Mouse (Mus musculus) heart, postnatal 0 days (tissue): ENCODE results near the gene Sf3b4. TPM values are rescaled to one million over a fixed set of nuclear protein-coding genes. Genes with fewer than 3 reads are reported as not detected.
A peak's percentile ranks its signal among the peaks of the same experiment; 100 is the strongest.
"Not testable (repeated sequence)": the region's sequence is repeated elsewhere in the genome, so short reads cannot be mapped to it uniquely, and the experiment has no call there.

Experiments
- ATAC-seq: fragments of 200-750 bp; cut with Nextera tagmentation; 2 replicates; pipeline ENCODE4 v1.8.0; 2017; ENCODE audit warnings: low read depth, moderate number of reproducible peaks, moderate library complexity; ENCODE audit not compliant: insufficient read depth
- DNase-seq: peaks from one replicate; pipeline ENCODE4 v3.0.0-alpha.2; 2016; ENCODE audit warnings: low spot score
- H3K27ac ChIP-seq: fragments of 300-500 bp; sonication (generic); 2 replicates; pipeline ENCODE4 v1.5.1; 2014; ENCODE audit warnings: low read depth, mild to moderate bottlenecking
- H3K27me3 ChIP-seq: fragments of 300-500 bp; sonication (generic); 2 replicates; pipeline ENCODE4 v1.6.1; 2014; ENCODE audit warnings: low read length, mixed read lengths; ENCODE audit not compliant: control insufficient read depth, insufficient read depth
- H3K36me3 ChIP-seq: fragments of 300-500 bp; sonication (generic); replicated peaks from 2 replicates; pipeline ENCODE4 v1.6.1; 2014; ENCODE audit warnings: low read length, mixed read lengths; ENCODE audit not compliant: control insufficient read depth, insufficient read depth
- H3K4me1 ChIP-seq: fragments of 300-500 bp; sonication (generic); 2 replicates; pipeline ENCODE4 v1.6.1; 2014; ENCODE audit warnings: antibody characterized with exemption; ENCODE audit not compliant: control insufficient read depth, insufficient read depth
- H3K4me2 ChIP-seq: fragments of 300-500 bp; sonication (generic); 2 replicates; pipeline ENCODE4 v1.6.1; 2014; ENCODE audit warnings: low read depth, mild to moderate bottlenecking, low read length, moderate library complexity
- H3K4me3 ChIP-seq: fragments of 300-500 bp; sonication (generic); 2 replicates; pipeline ENCODE4 v1.5.1; 2014; ENCODE audit warnings: low read depth, low read length
- H3K9ac ChIP-seq: fragments of 300-500 bp; sonication (generic); replicated peaks from 2 replicates; pipeline ENCODE4 v1.6.1; 2014; ENCODE audit warnings: low read depth, low read length, mixed read lengths
- H3K9me3 ChIP-seq: fragments of 300-500 bp; sonication (generic); replicated peaks from 2 replicates; pipeline ENCODE4 v1.6.1; 2016; ENCODE audit warnings: low read length; ENCODE audit not compliant: control insufficient read depth
- CTCF ChIP-seq: IDR thresholded peaks from 2 replicates; pipeline ENCODE4 v1.5.1; 2016; ENCODE audit warnings: antibody characterized with exemption, control low read depth, low read depth
- EP300 ChIP-seq: IDR thresholded peaks from 2 replicates; pipeline ENCODE4 v1.6.1; 2016; ENCODE audit warnings: antibody characterized with exemption, low read depth
- WGBS: fragments of 180-500 bp; shearing (Covaris S2); extraction: QIAGEN DNeasy Blood & Tissue Kit; methylation state at CpG from one replicate; pipeline ENCODE4 v1.1.7; 2014; 5-methylcytosine and 5-hydroxymethylcytosine counted together
- polyA plus RNA-seq: library from polyadenylated mRNA; unstranded; fragments of >200 nt; fragmentation: Nextera tagmentation; extraction: Ambion mirVana; gene quantifications from 2 replicates; pipeline ENCODE4 v1.2.1, GENCODE M21; 2015
- total RNA-seq: library from RNA; depleted of rRNA; stranded (reverse); fragments of >200 nt; gene quantifications from 2 replicates; pipeline ENCODE4 v1.2.3, GENCODE M21; 2014; ENCODE audit warnings: low replicate concordance

The Sf3b4 gene
- total and polyA plus RNA-seq, 2 experiments from 2014 or later: 34.5 to 48.6 TPM

GRCm38 (mm10) chr3:96170276-96170675 is 1.9 kb upstream of the Sf3b4 start:
- Histone ChIP-seq H3K27ac (peak overlapping the region; percentile 100), H3K36me3 (peaks cover 14% of the 10 kb centered on the region), H3K4me3 (no peak overlapping the region), H3K4me1 (peaks cover 22% of the 10 kb centered on the region), H3K27me3 (no peaks in the 10 kb centered on the region), H3K4me2 (no peak overlapping the region), H3K9ac (no peak overlapping the region), H3K9me3 (no peaks in the 10 kb centered on the region)
- no peak for ATAC-seq
- 78% methylated on average over 4 of the region's 4 CpGs for WGBS
- no peak for DNase-seq
- no peak for TF ChIP-seq EP300
- no peak for TF ChIP-seq CTCF

GRCm38 (mm10) chr3:96170976-96171545 is 1.1 kb upstream of the Sf3b4 start:
- no peak for DNase-seq
- Histone ChIP-seq H3K9ac (peak overlapping the region; percentile 84), H3K4me1 (peaks cover 22% of the 10 kb centered on the region), H3K27me3 (no peaks in the 10 kb centered on the region), H3K4me3 (peak overlapping the region; percentile 87), H3K36me3 (peaks cover 21% of the 10 kb centered on the region), H3K9me3 (no peaks in the 10 kb centered on the region), H3K4me2 (peak overlapping the region; percentile 82), H3K27ac (peak overlapping the region; percentile 100)
- ATAC-seq: no peak
- WGBS: 41% methylated on average over 10 of the region's 10 CpGs
- TF ChIP-seq EP300 (no peak), CTCF (no peak)

- H3K36me3 ChIP-seq: peaks cover 27% of the 10 kb centered on the region
- no peaks in the 10 kb centered on the region for H3K9me3 ChIP-seq
- peak overlapping the region; percentile 87 for H3K4me3 ChIP-seq
- H3K27me3 ChIP-seq: no peaks in the 10 kb centered on the region
- peak overlapping the region; percentile 82 for H3K4me2 ChIP-seq
- peak overlapping the region; percentile 84 for H3K9ac ChIP-seq
- WGBS: 16% methylated on average over 18 of the region's 18 CpGs
- H3K27ac ChIP-seq: peak overlapping the region; percentile 100
- ATAC-seq: peak; percentile 7; the same call in 1 of the 2 replicates
- DNase-seq: no peak
- no peak for TF ChIP-seq EP300
- TF ChIP-seq CTCF: no peak
- peaks cover 22% of the 10 kb centered on the region for H3K4me1 ChIP-seq
Observed at GRCm38 (mm10) chr3:96171583-96172196, 442 bp upstream of the Sf3b4 start.

- TF ChIP-seq CTCF (no peak), EP300 (no peak)
- Histone ChIP-seq H3K4me2 (peak overlapping the region; percentile 82), H3K9me3 (no peaks in the 10 kb centered on the region), H3K36me3 (peaks cover 38% of the 10 kb centered on the region), H3K4me1 (peaks cover 22% of the 10 kb centered on the region), H3K4me3 (peak overlapping the region; percentile 87), H3K9ac (peak overlapping the region; percentile 84; the same call in 1 of the 2 replicates), H3K27ac (no peak overlapping the region), H3K27me3 (no peaks in the 10 kb centered on the region)
- no peak for DNase-seq
- no peak for ATAC-seq
- 30% methylated on average over 7 of the region's 7 CpGs for WGBS
Observed at GRCm38 (mm10) chr3:96173185-96173584, 1.1 kb downstream of the Sf3b4 start.

- WGBS: 82% methylated on average over 4 of the region's 4 CpGs
- not testable (repeated sequence) for H3K4me3 ChIP-seq, H3K27ac ChIP-seq, H3K4me2 ChIP-seq, H3K9me3 ChIP-seq, H3K27me3 ChIP-seq, DNase-seq, H3K9ac ChIP-seq, ATAC-seq
- Histone ChIP-seq H3K36me3 (peaks cover 40% of the 10 kb centered on the region), H3K4me1 (peaks cover 21% of the 10 kb centered on the region; the same call in 1 of the 2 replicates)
Observed at GRCm38 (mm10) chr3:96174042-96174441, 1.9 kb downstream of the Sf3b4 start.

GRCm38 (mm10) chr3:96175251-96175650 is 3.1 kb downstream of the Sf3b4 start:
- H3K4me3 ChIP-seq: no peak overlapping the region
- peaks cover 40% of the 10 kb centered on the region for H3K36me3 ChIP-seq
- DNase-seq: no peak
- H3K9me3 ChIP-seq: no peaks in the 10 kb centered on the region
- no peak overlapping the region for H3K27ac ChIP-seq
- peaks cover 29% of the 10 kb centered on the region; the same call in 1 of the 2 replicates for H3K4me1 ChIP-seq
- H3K27me3 ChIP-seq: no peaks in the 10 kb centered on the region
- 91% methylated on average over 6 of the region's 6 CpGs for WGBS
- no peak for TF ChIP-seq CTCF
- no peak for TF ChIP-seq EP300
- no peak overlapping the region for H3K4me2 ChIP-seq
- H3K9ac ChIP-seq: no peak overlapping the region
- no peak for ATAC-seq
